In the genomic region with DNA sequence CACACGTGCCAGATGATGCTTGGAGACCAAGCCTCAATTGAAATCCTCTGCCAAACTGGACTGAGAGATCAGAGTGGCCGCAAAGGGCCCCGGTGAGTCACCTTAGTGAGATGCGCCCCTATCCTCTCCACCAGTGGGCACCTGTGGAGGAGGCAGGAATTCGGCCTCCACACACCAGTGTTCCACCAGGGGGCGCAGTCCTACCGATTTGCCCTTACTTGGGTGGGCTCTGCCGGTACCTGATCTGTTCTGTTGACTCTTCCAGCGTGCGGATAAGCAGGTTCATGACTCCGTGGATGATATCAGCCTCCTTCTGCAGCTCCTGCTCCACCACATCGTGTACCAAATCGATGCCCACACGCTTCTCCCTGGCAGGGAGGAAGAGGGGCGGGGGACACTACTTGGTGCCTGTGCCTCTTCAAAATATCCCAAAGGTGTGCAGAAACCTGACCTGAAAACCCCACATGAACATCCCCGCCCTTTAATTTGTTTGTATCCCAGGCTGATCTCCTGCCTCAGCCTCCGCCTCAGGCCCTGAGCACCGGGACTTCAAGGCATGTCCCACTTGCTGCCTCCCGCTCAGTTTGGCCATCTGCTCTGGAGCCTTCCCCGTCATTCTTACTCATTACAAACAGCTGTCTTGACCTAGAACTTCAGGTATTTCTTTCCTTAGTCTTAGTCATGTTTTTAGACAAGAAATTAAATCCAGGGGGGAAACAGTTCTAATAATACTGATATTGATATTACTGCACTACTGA, we compare ENCODE assay signal across 9 mouse cellular contexts. TPM values are rescaled to one million over a fixed set of nuclear protein-coding genes. Genes with fewer than 3 reads are reported as not detected.
DNase-seq lines count a peak whose midpoint lies in the region; ATAC-seq and TF ChIP-seq lines count a peak whose summit lies in the region.
"Had no signal": no experiment of that assay in that cellular context is flagged by ENCODE, and none has a peak within 500 bp of the region (broad histone marks: within the 10 kb centered on the region; RNA-seq: fewer than 3 reads in every experiment).

No protein-coding gene starts in this region.

- WGBS in hindbrain, embryonic 13.5 days, result 26% methylated on average over 20 of the region's 20 CpGs

- H3K36me3 ChIP-seq in hindbrain, embryonic 13.5 days, result no peaks in the 10 kb centered on the region
- H3K36me3 ChIP-seq in megakaryocyte, embryonic 14.5 days (replicated peaks; ENCODE audit: low read length), result no peaks in the 10 kb centered on the region

- intact Hi-C loops in left cerebral cortex, adult 2 months (cut with DNase I), result loop anchor here (2.0 kb wide), 1 partner anchor 74 kb away; no protein-coding TSS in a partner anchor

- H3K27ac ChIP-seq in hindbrain, embryonic 13.5 days, result no peak overlapping the region
- H3K27ac ChIP-seq in left cerebral cortex, adult 2 months, result no peak overlapping the region

- no peak overlapping the region for H3K4me3 ChIP-seq in hindbrain, embryonic 13.5 days
- H3K4me3 ChIP-seq in left cerebral cortex, adult 2 months, result peak overlapping the region; percentile 15; the same call in 1 of the 2 replicates
- H3K4me3 ChIP-seq in megakaryocyte, embryonic 14.5 days (replicated peaks), result peak overlapping the region; percentile 79

- no peaks in the 10 kb centered on the region for H3K9me3 ChIP-seq in hindbrain, embryonic 13.5 days
- H3K9me3 ChIP-seq in megakaryocyte, embryonic 14.5 days, result no peaks in the 10 kb centered on the region

- peak; percentile 69 for DNase-seq in NIH3T3 (ENCODE audit: low read depth)
- peak; percentile 44 for DNase-seq in cerebellum, adult 9-10 months
- DNase-seq in frontal cortex, postnatal 36 days (ENCODE audit: low spot score in 2 of 2), result peak; percentile 53 to 55
- peak; percentile 60 to 70 for DNase-seq in left cerebral cortex, adult 2 months (ENCODE audit: extremely low spot score in 1 of 2, low spot score in 2 of 2)
- DNase-seq in right cerebral cortex, postnatal 36 days (ENCODE audit: low spot score in 2 of 2), result peak; percentile 16 to 39
- DNase-seq in urinary bladder, postnatal 36 days (ENCODE audit: low spot score in 2 of 2), result peak; percentile 42 to 64

- H3K4me2 ChIP-seq in hindbrain, embryonic 13.5 days, result peak overlapping the region; percentile 34

- H3K4me1 ChIP-seq in hindbrain, embryonic 13.5 days (replicated peaks), result no peaks in the 10 kb centered on the region
- H3K4me1 ChIP-seq in megakaryocyte, embryonic 14.5 days, result peaks cover 6% of the 10 kb centered on the region

- H3K27me3 ChIP-seq in hindbrain, embryonic 13.5 days, result 0 out of 2 replicates have a peak, but pooled peaks cover 2% of the 10 kb centered on the region
- H3K27me3 ChIP-seq in megakaryocyte, embryonic 14.5 days (replicated peaks), result peaks cover 46% of the 10 kb centered on the region

- no peak overlapping the region for H3K9ac ChIP-seq in hindbrain, embryonic 13.5 days

- no peak for ATAC-seq in hindbrain, embryonic 13.5 days (ENCODE audit: low FRiP score)

- peak; percentile 89 for TF ChIP-seq CTCF in left cerebral cortex, adult 2 months (IDR thresholded peaks at IDR 0.05)

RNA-seq across cellular contexts. Expression of a gene that starts 7.1 kb away (rescaled TPM):
- polyA plus RNA-seq in hindbrain, embryonic 13.5 days (2015; fragmentation: Nextera tagmentation; extraction: Ambion mirVana), result 7.5 and 9.3 TPM in 2 replicates
- 1 to 10 TPM; 2.3 to 3.6 TPM for total RNA-seq in left cerebral cortex, adult 2 months (2021)
- not detected in 2 replicates for polyA plus RNA-seq in megakaryocyte, embryonic 14.5 days (2012; ENCODE audit: insufficient read depth, low replicate concordance)

RNA-seq across cellular contexts. Expression of a gene that starts 40.9 kb away (rescaled TPM):
- polyA plus RNA-seq in hindbrain, embryonic 13.5 days (2015; fragmentation: Nextera tagmentation; extraction: Ambion mirVana), result not detected in 2 replicates
- not detected for total RNA-seq in left cerebral cortex, adult 2 months (2021)
- not detected in 2 replicates for polyA plus RNA-seq in megakaryocyte, embryonic 14.5 days (2012; ENCODE audit: insufficient read depth, low replicate concordance)
- total RNA-seq: left cerebral cortex, postnatal 10 days had no signal

RNA-seq across cellular contexts. Expression of a gene that starts 53.7 kb away (rescaled TPM):
- polyA plus RNA-seq in hindbrain, embryonic 13.5 days (2015; fragmentation: Nextera tagmentation; extraction: Ambion mirVana), result 1.8 and 2.0 TPM in 2 replicates
- 1 to 10 TPM; 3.8 to 5.2 TPM for total RNA-seq in left cerebral cortex, adult 2 months (2021)
- polyA plus RNA-seq in megakaryocyte, embryonic 14.5 days (2012; ENCODE audit: insufficient read depth, low replicate concordance), result 0.53 and 5.9 TPM in 2 replicates

RNA-seq across cellular contexts. Expression of a gene that starts 56.4 kb away (rescaled TPM):
- 6.2 and 6.4 TPM in 2 replicates for polyA plus RNA-seq in hindbrain, embryonic 13.5 days (2015; fragmentation: Nextera tagmentation; extraction: Ambion mirVana)
- 1 to 10 TPM in 1 of 2 experiments, under 1 TPM in 1; 0.33 to 1.2 TPM for total RNA-seq in left cerebral cortex, adult 2 months (2021)
- polyA plus RNA-seq in megakaryocyte, embryonic 14.5 days (2012; ENCODE audit: insufficient read depth, low replicate concordance), result 0.75 and 2.3 TPM in 2 replicates
